Mouse (Mus musculus): ENCODE measurements at regions not wholly inside any gene's neighbourhood (a gene's known extent, or its start where the extent isn't known, plus 50 kb on each side); places are given as distances from the start of the nearest gene placed in this dataset.

- no peak overlapping the region for H3K9ac ChIP-seq (ENCODE audit: low read length)
- H3K27ac ChIP-seq (ENCODE audit: low read length), result no peak overlapping the region
- H3K4me1 ChIP-seq (replicated peaks; ENCODE audit: control insufficient read depth, insufficient read depth, low read length), result no peaks in the 10 kb centered on the region
- WGBS, result 64% methylated on average over 7 of the region's 7 CpGs
- H3K36me3 ChIP-seq (ENCODE audit: control insufficient read depth, insufficient read depth, low read length), result no peaks in the 10 kb centered on the region
- no peak overlapping the region for H3K4me2 ChIP-seq (ENCODE audit: low read depth, low read length)
- no peaks in the 10 kb centered on the region for H3K9me3 ChIP-seq (ENCODE audit: control insufficient read depth, low read length)
- H3K4me3 ChIP-seq (ENCODE audit: low read length), result no peak overlapping the region
- H3K27me3 ChIP-seq (ENCODE audit: control insufficient read depth, insufficient read depth, low read depth, low read length), result no peaks in the 10 kb centered on the region
- ATAC-seq (ENCODE audit: low read depth), result no peak
These were observed 220.1 kb upstream of the Tbc1d2b start for GRCm38 (mm10) chr9:90490561-90491152.

- Histone ChIP-seq H3K4me1 (replicated peaks; ENCODE audit: control insufficient read depth, insufficient read depth, low read length) (no peaks in the 10 kb centered on the region), H3K9ac (ENCODE audit: low read length) (no peak overlapping the region), H3K27ac (ENCODE audit: low read length) (no peak overlapping the region), H3K4me3 (ENCODE audit: low read length) (no peak overlapping the region), H3K9me3 (ENCODE audit: control insufficient read depth, low read length) (no peaks in the 10 kb centered on the region), H3K27me3 (ENCODE audit: control insufficient read depth, insufficient read depth, low read depth, low read length) (no peaks in the 10 kb centered on the region), H3K36me3 (ENCODE audit: control insufficient read depth, insufficient read depth, low read length) (no peaks in the 10 kb centered on the region), H3K4me2 (ENCODE audit: low read depth, low read length) (no peak overlapping the region)
- no peak for ATAC-seq (ENCODE audit: low read depth)
- 79% methylated on average over 2 of the region's 2 CpGs for WGBS
These were observed 180.0 kb upstream of the Tbc1d2b start for GRCm38 (mm10) chr9:90450579-90450978.

DNA sequence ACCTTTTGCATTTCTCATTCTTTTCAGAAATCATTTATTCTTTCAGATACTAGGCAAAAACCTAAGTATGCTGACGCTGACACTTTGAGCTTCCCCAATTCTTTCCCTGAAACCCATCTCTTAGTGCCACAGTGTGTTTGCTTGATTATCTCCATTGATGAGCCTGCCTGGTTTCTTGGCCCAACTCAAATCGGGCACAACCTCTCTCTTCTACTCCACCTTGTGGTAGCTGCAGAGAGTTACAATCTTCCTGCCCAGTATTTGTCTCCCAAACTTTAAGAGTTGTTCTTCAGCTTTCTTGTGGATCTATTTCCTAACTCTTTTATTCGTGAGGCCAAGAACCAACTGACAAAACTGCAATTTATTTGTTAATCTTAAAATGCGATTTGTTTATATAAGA lies 176.4 kb upstream of the Tbc1d2b start:
- 12% methylated on average over 4 of the region's 4 CpGs for WGBS
- Histone ChIP-seq H3K36me3 (ENCODE audit: control insufficient read depth, insufficient read depth, low read length) (no peaks in the 10 kb centered on the region), H3K4me1 (replicated peaks; ENCODE audit: control insufficient read depth, insufficient read depth, low read length) (no peaks in the 10 kb centered on the region), H3K27ac (ENCODE audit: low read length) (no peak overlapping the region), H3K27me3 (ENCODE audit: control insufficient read depth, insufficient read depth, low read depth, low read length) (no peaks in the 10 kb centered on the region), H3K4me2 (ENCODE audit: low read depth, low read length) (no peak overlapping the region), H3K9ac (ENCODE audit: low read length) (no peak overlapping the region), H3K9me3 (ENCODE audit: control insufficient read depth, low read length) (no peaks in the 10 kb centered on the region), H3K4me3 (ENCODE audit: low read length) (no peak overlapping the region)
- ATAC-seq (ENCODE audit: low read depth), result no peak

DNA sequence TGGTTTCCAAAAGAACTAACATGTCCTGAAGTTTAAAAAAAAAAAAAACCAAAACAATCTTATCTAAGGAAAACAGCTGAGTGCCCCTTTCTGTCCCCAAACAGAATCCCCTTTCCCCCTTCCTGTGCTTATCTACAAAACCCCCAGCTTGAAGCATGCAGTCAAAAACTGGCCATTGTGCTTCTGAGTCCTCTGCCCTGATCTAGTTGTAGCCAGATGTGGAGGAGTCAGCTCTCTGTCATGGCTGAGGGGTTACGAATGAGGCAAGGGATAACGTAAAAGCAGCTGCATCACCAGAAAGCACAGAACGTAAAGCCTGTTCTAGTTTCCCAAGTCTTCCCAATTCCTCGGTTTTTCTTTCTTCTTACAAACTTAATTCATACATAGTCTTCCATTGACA lies 164.3 kb upstream of the Tbc1d2b start:
- H3K27me3 ChIP-seq (ENCODE audit: control insufficient read depth, insufficient read depth, low read depth, low read length), result no peaks in the 10 kb centered on the region
- no peaks in the 10 kb centered on the region for H3K9me3 ChIP-seq (ENCODE audit: control insufficient read depth, low read length)
- H3K4me1 ChIP-seq (replicated peaks; ENCODE audit: control insufficient read depth, insufficient read depth, low read length), result no peaks in the 10 kb centered on the region
- no peak overlapping the region for H3K9ac ChIP-seq (ENCODE audit: low read length)
- H3K4me3 ChIP-seq (ENCODE audit: low read length), result no peak overlapping the region
- H3K27ac ChIP-seq (ENCODE audit: low read length), result no peak overlapping the region
- ATAC-seq (ENCODE audit: low read depth), result no peak
- H3K4me2 ChIP-seq (ENCODE audit: low read depth, low read length), result no peak overlapping the region
- WGBS, result 58% methylated on average over 4 of the region's 4 CpGs
- no peaks in the 10 kb centered on the region for H3K36me3 ChIP-seq (ENCODE audit: control insufficient read depth, insufficient read depth, low read length)

DNA sequence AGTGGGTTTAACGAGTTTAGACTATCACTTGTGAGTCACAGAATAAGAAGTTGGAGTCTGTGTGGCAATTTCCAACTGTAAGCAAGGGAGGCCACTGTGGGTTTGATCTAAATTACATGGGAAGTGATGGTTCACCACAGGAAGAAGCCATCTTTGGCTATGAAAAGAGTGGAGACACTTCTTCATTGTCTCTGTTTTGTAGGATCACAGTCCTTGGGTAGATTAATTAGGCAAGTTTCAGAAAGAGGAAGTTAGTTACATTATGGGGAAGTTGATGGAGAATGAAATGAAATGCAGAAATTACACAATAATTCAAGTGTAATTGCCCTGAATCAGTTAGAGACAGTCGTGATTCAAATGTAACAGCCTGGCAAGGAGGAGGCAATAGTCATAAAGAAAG lies 160.3 kb upstream of the Tbc1d2b start:
- Histone ChIP-seq H3K4me3 (ENCODE audit: low read length) (no peak overlapping the region), H3K27me3 (ENCODE audit: control insufficient read depth, insufficient read depth, low read depth, low read length) (no peaks in the 10 kb centered on the region), H3K4me1 (replicated peaks; ENCODE audit: control insufficient read depth, insufficient read depth, low read length) (no peaks in the 10 kb centered on the region), H3K4me2 (ENCODE audit: low read depth, low read length) (no peak overlapping the region), H3K9me3 (ENCODE audit: control insufficient read depth, low read length) (no peaks in the 10 kb centered on the region), H3K36me3 (ENCODE audit: control insufficient read depth, insufficient read depth, low read length) (no peaks in the 10 kb centered on the region), H3K9ac (ENCODE audit: low read length) (no peak overlapping the region), H3K27ac (ENCODE audit: low read length) (no peak overlapping the region)
- WGBS, result 65% methylated on average over 2 of the region's 2 CpGs
- ATAC-seq (ENCODE audit: low read depth), result no peak

DNA sequence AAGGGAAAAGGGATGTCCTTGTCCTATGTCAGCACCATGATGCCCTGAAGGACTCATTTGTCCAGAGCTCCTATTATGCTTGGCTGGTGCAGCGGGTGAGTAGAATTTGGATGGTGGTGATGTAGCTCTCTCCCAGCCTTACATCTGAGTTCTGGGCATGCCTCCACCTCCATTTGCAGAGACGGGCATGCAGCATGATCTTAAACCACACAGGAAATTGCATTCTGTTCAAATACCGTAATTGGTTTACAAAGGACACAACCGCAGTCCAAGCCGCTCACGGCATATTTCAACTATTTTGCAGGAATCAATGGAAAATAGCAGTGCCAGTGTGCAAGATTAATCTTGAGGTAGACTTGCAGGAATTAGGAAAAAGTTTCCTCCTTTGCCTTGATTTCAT lies 151.1 kb upstream of the Tbc1d2b start:
- Histone ChIP-seq H3K36me3 (ENCODE audit: control insufficient read depth, insufficient read depth, low read length) (no peaks in the 10 kb centered on the region), H3K4me3 (ENCODE audit: low read length) (no peak overlapping the region), H3K9me3 (ENCODE audit: control insufficient read depth, low read length) (no peaks in the 10 kb centered on the region), H3K4me2 (ENCODE audit: low read depth, low read length) (no peak overlapping the region), H3K27me3 (ENCODE audit: control insufficient read depth, insufficient read depth, low read depth, low read length) (no peaks in the 10 kb centered on the region), H3K27ac (ENCODE audit: low read length) (no peak overlapping the region), H3K4me1 (replicated peaks; ENCODE audit: control insufficient read depth, insufficient read depth, low read length) (no peaks in the 10 kb centered on the region), H3K9ac (ENCODE audit: low read length) (no peak overlapping the region)
- 85% methylated on average over 6 of the region's 6 CpGs for WGBS
- ATAC-seq (ENCODE audit: low read depth), result no peak

DNA sequence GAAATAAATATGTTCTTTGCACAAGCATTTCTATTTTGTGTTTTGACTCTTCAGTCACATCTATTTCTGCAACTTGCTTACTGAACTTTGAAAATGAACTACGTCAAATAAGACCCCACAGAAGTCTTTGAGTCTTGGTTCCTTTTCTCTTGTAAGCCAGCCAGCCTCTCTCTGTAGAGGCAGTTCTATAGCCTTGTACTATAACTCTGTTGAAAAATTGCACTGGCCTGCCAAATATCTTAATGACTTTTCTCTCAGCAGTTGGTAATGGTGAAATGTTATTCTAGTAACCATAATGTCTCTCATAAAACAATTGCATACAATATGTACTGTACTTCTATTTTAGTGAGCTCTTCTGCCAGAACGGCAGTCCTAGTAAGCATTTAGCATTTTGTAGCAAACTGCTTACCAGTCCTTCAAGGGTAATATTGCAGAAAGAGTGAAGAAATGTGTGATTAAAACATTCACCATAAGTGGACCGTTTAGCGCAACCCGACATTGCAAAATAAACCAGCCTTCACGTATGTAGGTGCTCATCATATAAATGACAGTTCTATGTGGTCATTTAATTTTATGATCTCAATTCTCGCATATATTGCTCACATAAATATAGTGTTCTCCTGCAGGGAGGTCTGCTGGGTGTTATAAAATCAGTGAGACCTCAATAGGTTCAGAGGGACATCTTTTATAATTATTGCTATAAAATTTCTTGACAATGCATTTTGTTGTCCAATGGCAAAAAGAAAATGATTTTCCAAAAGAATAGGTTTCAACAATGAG lies 149.3 kb upstream of the Tbc1d2b start:
- H3K36me3 ChIP-seq (ENCODE audit: control insufficient read depth, insufficient read depth, low read length), result no peaks in the 10 kb centered on the region
- 81% methylated on average over 7 of the region's 7 CpGs for WGBS
- no peak overlapping the region for H3K9ac ChIP-seq (ENCODE audit: low read length)
- H3K27ac ChIP-seq (ENCODE audit: low read length), result no peak overlapping the region
- H3K4me3 ChIP-seq (ENCODE audit: low read length), result no peak overlapping the region
- ATAC-seq (ENCODE audit: low read depth), result no peak
- no peaks in the 10 kb centered on the region for H3K27me3 ChIP-seq (ENCODE audit: control insufficient read depth, insufficient read depth, low read depth, low read length)
- H3K4me2 ChIP-seq (ENCODE audit: low read depth, low read length), result no peak overlapping the region
- no peaks in the 10 kb centered on the region for H3K9me3 ChIP-seq (ENCODE audit: control insufficient read depth, low read length)
- no peaks in the 10 kb centered on the region for H3K4me1 ChIP-seq (replicated peaks; ENCODE audit: control insufficient read depth, insufficient read depth, low read length)

DNA sequence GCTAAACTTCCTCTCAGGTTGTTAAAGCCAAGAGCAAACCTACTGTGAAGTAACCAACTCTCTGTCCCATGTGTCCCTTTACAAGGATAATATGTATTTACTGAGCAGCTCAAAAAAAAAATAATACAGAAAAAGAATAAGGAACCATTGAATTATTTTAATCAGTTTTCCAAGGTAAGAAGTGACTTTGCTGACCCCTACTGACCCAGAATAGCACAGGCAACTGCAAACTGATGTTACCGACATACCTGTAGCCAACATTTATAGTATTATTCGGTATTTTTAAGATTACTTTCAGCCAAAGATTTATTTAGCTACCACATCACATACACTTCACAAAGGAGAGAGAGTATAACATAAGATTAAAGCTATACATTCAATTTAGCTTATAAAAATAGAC lies 138.2 kb upstream of the Tbc1d2b start:
- no peaks in the 10 kb centered on the region for H3K36me3 ChIP-seq (ENCODE audit: control insufficient read depth, insufficient read depth, low read length)
- H3K9ac ChIP-seq (ENCODE audit: low read length), result no peak overlapping the region
- no peak overlapping the region for H3K4me3 ChIP-seq (ENCODE audit: low read length)
- WGBS, result 54% methylated on average over 2 of the region's 2 CpGs
- no peak for ATAC-seq (ENCODE audit: low read depth)
- H3K4me1 ChIP-seq (replicated peaks; ENCODE audit: control insufficient read depth, insufficient read depth, low read length), result no peaks in the 10 kb centered on the region
- H3K4me2 ChIP-seq (ENCODE audit: low read depth, low read length), result no peak overlapping the region
- no peak overlapping the region for H3K27ac ChIP-seq (ENCODE audit: low read length)
- no peaks in the 10 kb centered on the region for H3K27me3 ChIP-seq (ENCODE audit: control insufficient read depth, insufficient read depth, low read depth, low read length)
- no peaks in the 10 kb centered on the region for H3K9me3 ChIP-seq (ENCODE audit: control insufficient read depth, low read length)

DNA sequence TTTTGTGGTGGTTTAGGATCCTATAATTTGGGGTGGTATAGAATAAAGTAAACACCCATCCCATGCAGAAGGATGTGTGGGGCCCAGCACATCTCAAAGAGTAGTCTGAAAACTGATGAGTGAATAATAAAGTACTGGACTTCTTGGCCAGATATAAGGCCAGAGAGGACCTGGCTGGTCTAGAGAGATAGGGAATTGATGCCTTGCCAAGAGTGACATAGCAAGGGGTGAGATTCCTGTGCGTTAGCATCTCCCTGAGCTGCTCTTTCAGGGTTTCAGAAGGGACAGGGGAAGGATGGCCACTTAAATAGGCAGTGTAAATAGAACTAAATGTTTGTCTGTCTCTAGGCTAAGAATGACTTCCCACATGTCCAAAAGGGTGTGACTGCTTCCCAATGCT lies 137.0 kb upstream of the Tbc1d2b start:
- no peak for ATAC-seq (ENCODE audit: low read depth)
- H3K9ac ChIP-seq (ENCODE audit: low read length), result no peak overlapping the region

More for the DNA sequence above, 137.0 kb upstream of the Tbc1d2b start:
- Histone ChIP-seq H3K4me2 (ENCODE audit: low read depth, low read length) (no peak overlapping the region), H3K27ac (ENCODE audit: low read length) (no peak overlapping the region), H3K4me1 (replicated peaks; ENCODE audit: control insufficient read depth, insufficient read depth, low read length) (no peaks in the 10 kb centered on the region), H3K9me3 (ENCODE audit: control insufficient read depth, low read length) (no peaks in the 10 kb centered on the region), H3K36me3 (ENCODE audit: control insufficient read depth, insufficient read depth, low read length) (no peaks in the 10 kb centered on the region), H3K4me3 (ENCODE audit: low read length) (no peak overlapping the region), H3K27me3 (ENCODE audit: control insufficient read depth, insufficient read depth, low read depth, low read length) (no peaks in the 10 kb centered on the region)
- 63% methylated on average over 1 of the region's 1 CpGs for WGBS
